Mouse (Mus musculus) liver, adult 2 months (tissue): Measurements from ENCODE around the gene Gm10721. TPM values are rescaled to one million over a fixed set of nuclear protein-coding genes. Genes with fewer than 3 reads are reported as not detected.
"Not testable (repeated sequence)": the region's sequence is repeated elsewhere in the genome, so short reads cannot be mapped to it uniquely, and the experiment has no call there.

Experiments
- DNase-seq: peaks from one replicate; pipeline ENCODE4 v3.0.0-alpha.2; 2011; ENCODE audit warnings: low read depth, low spot score; ENCODE audit errors: extremely low read depth
- H3K27ac ChIP-seq: fragments of 200-500 bp; replicated peaks from 2 replicates; pipeline ENCODE4 v1.5.1; 2012; ENCODE audit warnings: low read depth, mild to moderate bottlenecking, control low read depth, inconsistent platforms, low read length; ENCODE audit not compliant: insufficient read depth
- H3K27me3 ChIP-seq: fragments of 200-500 bp; 2 replicates; pipeline ENCODE4 v1.6.1; 2012; ENCODE audit warnings: mild to moderate bottlenecking, moderate library complexity, low read length, inconsistent platforms; ENCODE audit not compliant: control insufficient read depth, insufficient read depth
- H3K36me3 ChIP-seq: fragments of 200-500 bp; 2 replicates; pipeline ENCODE4 v1.6.1; 2012; ENCODE audit warnings: low read length, inconsistent platforms; ENCODE audit not compliant: control insufficient read depth, insufficient read depth
- H3K4me1 ChIP-seq: fragments of 200-500 bp; 2 replicates; pipeline ENCODE4 v1.6.1; 2011; ENCODE audit warnings: low read length; ENCODE audit not compliant: control insufficient read depth, insufficient read depth
- H3K4me3 ChIP-seq: fragments of 200-500 bp; 2 replicates; pipeline ENCODE4 v1.5.1; 2011; ENCODE audit warnings: low read depth, mild to moderate bottlenecking, control low read depth, low read length, moderate library complexity; ENCODE audit not compliant: insufficient read depth
- H3K79me2 ChIP-seq: fragments of 200-500 bp; 2 replicates; pipeline ENCODE4 v1.6.1; 2012; ENCODE audit warnings: inconsistent platforms, mild to moderate bottlenecking, low read length, moderate library complexity; ENCODE audit not compliant: control insufficient read depth, insufficient read depth
- H3K9ac ChIP-seq: fragments of 200-500 bp; 2 replicates; pipeline ENCODE4 v1.6.1; 2012; ENCODE audit warnings: low read depth, mild to moderate bottlenecking, control low read depth, inconsistent platforms, low read length
- whole genome bisulfite sequencing: fragments of 180-500 bp; shearing (Covaris S2); methylation state at CpG from one replicate; pipeline ENCODE4 v1.1.7; 2018; 5-methylcytosine and 5-hydroxymethylcytosine counted together
- polyA plus RNA-seq: library from polyadenylated mRNA; depleted of rRNA; stranded (reverse); fragments of >200 nt; gene quantifications from 2 replicates; pipeline ENCODE4 v1.2.3, GENCODE M21; 2012; rRNA removed
- total RNA-seq: library from RNA; depleted of rRNA; stranded (reverse); fragments of >200 nt; gene quantifications from 2 replicates; pipeline ENCODE4 v1.2.3, GENCODE M21; 2014; rRNA removed

The Gm10721 gene
- total and polyA plus RNA-seq, 2 experiments, result not detected

DNA sequence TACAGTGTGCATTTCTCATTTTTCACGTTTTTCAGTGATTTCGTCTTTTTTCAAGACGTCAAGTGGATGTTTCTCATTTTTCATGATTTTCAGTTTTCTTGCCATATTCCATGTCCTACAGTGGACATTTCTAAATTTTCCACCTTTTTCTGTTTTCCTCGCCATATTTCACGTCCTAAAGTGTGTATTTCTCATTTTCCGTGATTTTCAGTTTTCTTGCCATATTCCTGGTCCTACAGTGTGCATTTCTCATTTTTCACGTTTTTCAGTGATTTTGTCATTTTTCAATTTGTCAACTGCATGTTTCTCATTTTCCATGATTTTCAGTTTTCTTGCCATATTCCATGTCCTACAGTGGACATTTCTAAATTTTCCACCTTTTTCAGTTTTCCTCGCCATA is 21.4 kb downstream of the Gm10721 start, which contains the start of gene Gm17535:
Gene Gm17535, plus strand, starts transcription at position 301 of the 400 bp plus-strand sequence.
- not testable (repeated sequence) for H3K4me3 ChIP-seq, H3K27me3 ChIP-seq, H3K79me2 ChIP-seq, H3K27ac ChIP-seq, DNase-seq, H3K4me1 ChIP-seq, H3K9ac ChIP-seq, H3K36me3 ChIP-seq
- WGBS, result 50% methylated on average over 1 of the region's 8 CpGs

DNA sequence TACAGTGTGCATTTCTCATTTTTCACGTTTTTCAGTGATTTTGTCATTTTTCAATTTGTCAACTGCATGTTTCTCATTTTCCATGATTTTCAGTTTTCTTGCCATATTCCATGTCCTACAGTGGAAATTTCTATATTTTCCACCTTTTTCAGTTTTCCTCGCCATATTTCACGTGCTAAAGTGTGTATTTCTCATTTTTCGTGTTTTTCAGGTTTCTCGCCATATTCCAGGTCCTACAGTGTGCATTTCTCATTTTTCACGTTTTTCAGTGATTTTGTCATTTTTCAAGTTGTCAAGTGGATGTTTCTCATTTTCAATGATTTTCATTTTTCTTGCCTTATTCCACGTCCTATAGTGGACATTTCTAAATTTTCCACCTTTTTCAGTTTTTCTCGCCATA is 23.6 kb downstream of the Gm10721 start, which contains the start of gene Gm10715:
Gene Gm10715, plus strand, starts transcription at position 301 of the 400 bp plus-strand sequence.
- not testable (repeated sequence) for DNase-seq, H3K4me3 ChIP-seq, H3K27ac ChIP-seq, H3K36me3 ChIP-seq, H3K79me2 ChIP-seq, H3K4me1 ChIP-seq, H3K27me3 ChIP-seq, H3K9ac ChIP-seq
- WGBS, result 80% methylated on average over 8 of the region's 8 CpGs

DNA sequence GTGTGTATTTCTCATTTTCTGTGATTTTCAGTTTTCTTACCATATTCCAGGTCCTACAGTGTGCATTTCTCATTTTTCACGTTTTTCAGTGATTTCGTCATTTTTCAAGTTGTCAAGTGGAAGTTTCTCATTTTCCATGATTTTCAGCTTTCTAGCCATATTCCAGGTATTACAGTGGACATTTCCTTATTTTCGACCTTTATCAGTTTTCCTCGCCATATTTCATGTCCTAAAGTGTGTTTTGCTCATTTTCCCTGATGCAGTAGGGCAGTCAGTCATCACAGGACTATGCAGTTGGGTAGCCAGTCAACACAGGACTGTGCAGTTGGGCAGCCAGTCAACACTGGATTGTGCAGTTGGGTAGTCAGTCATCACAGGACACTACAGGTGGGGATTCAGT is 25.2 kb downstream of the Gm10721 start:
- H3K4me3 ChIP-seq, result not testable (repeated sequence)
- DNase-seq, result peak; percentile 55
- WGBS, result 65% methylated on average over 4 of the region's 4 CpGs

More for the DNA sequence above, 25.2 kb downstream of the Gm10721 start:
- H3K36me3 ChIP-seq, H3K79me2 ChIP-seq, H3K4me1 ChIP-seq, H3K27me3 ChIP-seq, H3K27ac ChIP-seq, H3K9ac ChIP-seq: not testable (repeated sequence)

Other genes with a start within 250 kb of the Gm10721 start
- gene Gm10722, start 12.2 kb upstream of the Gm10721 start, total RNA-seq, result not detected in 2 replicates
- gene Gm10722, start 12.2 kb upstream of the Gm10721 start, polyA plus RNA-seq, result not detected in 2 replicates
- not detected in 2 replicates for gene Gm11168, start 9.8 kb upstream of the Gm10721 start, total RNA-seq
- not detected in 2 replicates for gene Gm11168, start 9.8 kb upstream of the Gm10721 start, polyA plus RNA-seq
- not detected in 2 replicates for gene Gm10720, start 2.5 kb downstream of the Gm10721 start, total RNA-seq
- gene Gm10720, start 2.5 kb downstream of the Gm10721 start, polyA plus RNA-seq, result not detected in 2 replicates
- 0.46 and 1.1 TPM in 2 replicates for gene Gm10719, start 4.3 kb downstream of the Gm10721 start, total RNA-seq
- not detected in 2 replicates for gene Gm10719, start 4.3 kb downstream of the Gm10721 start, polyA plus RNA-seq
- gene Gm10718, start 10.4 kb downstream of the Gm10721 start, total RNA-seq, result 0.46 and 4.8 TPM in 2 replicates
- gene Gm10718, start 10.4 kb downstream of the Gm10721 start, polyA plus RNA-seq, result not detected in 2 replicates
- not detected in 2 replicates for gene Gm10717, start 12.3 kb downstream of the Gm10721 start, total RNA-seq
- not detected in 2 replicates for gene Gm10717, start 12.3 kb downstream of the Gm10721 start, polyA plus RNA-seq
- gene Gm17535, start 21.5 kb downstream of the Gm10721 start, total RNA-seq, result 0.27 TPM in 1 of 2 replicates, not detected in the other
- gene Gm17535, start 21.5 kb downstream of the Gm10721 start, polyA plus RNA-seq, result not detected in 2 replicates
- not detected in 2 replicates for gene Gm10715, start 23.7 kb downstream of the Gm10721 start, total RNA-seq
- not detected in 2 replicates for gene Gm10715, start 23.7 kb downstream of the Gm10721 start, polyA plus RNA-seq